Mouse (Mus musculus) MEL (cell line): ENCODE measurements at regions not wholly inside any gene's neighbourhood (a gene's known extent, or its start where the extent isn't known, plus 50 kb on each side); places are given as distances from the start of the nearest gene placed in this dataset.
A peak's percentile ranks its signal among the peaks of the same experiment; 100 is the strongest.

Experiments used
- DNase-seq: peaks from one replicate; pipeline ENCODE4 v3.0.0; 2011; ENCODE audit warnings: low read depth, low spot score
- H3K27ac ChIP-seq: 2 replicates; pipeline ENCODE4 v1.5.1; 2012; ENCODE audit warnings: low read depth, mild to moderate bottlenecking, control low read depth, low read length, moderate library complexity; ENCODE audit not compliant: control insufficient read depth
- H3K27me3 ChIP-seq, 2 experiments: fragments of 150-350 bp in 1 of 2; sonication (generic) in 1 of 2; 2 replicates each; pipeline ENCODE4 v1.6.1; 2012; ENCODE audit warnings: low read length in 2 of 2, mild to moderate bottlenecking in 2 of 2, improper control_type of control experiment in 1 of 2, moderate library complexity in 1 of 2; ENCODE audit not compliant: insufficient read depth in 2 of 2, control insufficient read depth in 1 of 2
- H3K36me3 ChIP-seq, 2 experiments: 2 replicates each; pipeline ENCODE4 v1.6.1; 2012 to 2014; ENCODE audit warnings: low read length in 2 of 2, improper control_type of control experiment in 1 of 2, inconsistent platforms in 1 of 2, mild to moderate bottlenecking in 1 of 2; ENCODE audit not compliant: insufficient read depth in 2 of 2, control insufficient read depth in 1 of 2
- H3K4me1 ChIP-seq, 2 experiments: fragments of 150-350 bp in 1 of 2; sonication (generic) in 1 of 2; 2 replicates each; pipeline ENCODE4 v1.6.1; 2012; ENCODE audit warnings: low read length in 2 of 2, improper control_type of control experiment in 1 of 2, mild to moderate bottlenecking in 1 of 2; ENCODE audit not compliant: insufficient read depth in 2 of 2, control insufficient read depth in 1 of 2
- H3K4me3 ChIP-seq, 2 experiments: fragments of 150-350 bp in 1 of 2; sonication (generic) in 1 of 2; 2 replicates each; pipeline ENCODE4 v1.5.1; 2012; ENCODE audit warnings: low read depth in 2 of 2, low read length in 2 of 2, mild to moderate bottlenecking in 2 of 2, moderate library complexity in 2 of 2, control low read depth in 1 of 2, improper control_type of control experiment in 1 of 2; ENCODE audit not compliant: control insufficient read depth in 1 of 2, insufficient read depth in 1 of 2
- H3K79me2 ChIP-seq: 2 replicates; pipeline ENCODE4 v1.6.1; 2012; ENCODE audit warnings: mild to moderate bottlenecking, low read length, moderate library complexity; ENCODE audit not compliant: control insufficient read depth, poor library complexity, insufficient read depth
- H3K9ac ChIP-seq: 2 replicates; pipeline ENCODE4 v1.6.1; 2012; ENCODE audit warnings: low read depth, mild to moderate bottlenecking, control low read depth, low read length, moderate library complexity; ENCODE audit not compliant: control insufficient read depth, poor library complexity, severe bottlenecking
- H3K9me3 ChIP-seq: fragments of 150-350 bp; sonication (generic); replicated peaks from 2 replicates; pipeline ENCODE4 v1.6.1; 2012; ENCODE audit warnings: mild to moderate bottlenecking, low read length, improper control_type of control experiment, moderate library complexity; ENCODE audit not compliant: insufficient read depth
- CHD1 ChIP-seq: IDR thresholded peaks from 2 replicates; pipeline ENCODE4 v1.6.1; 2012; ENCODE audit warnings: low read depth, mild to moderate bottlenecking, inconsistent platforms, low read length, improper control_type of control experiment
- CHD2 ChIP-seq: IDR thresholded peaks from 2 replicates; pipeline ENCODE4 v1.6.1; 2011; ENCODE audit warnings: low read length, improper control_type of control experiment
- EP300 ChIP-seq, 2 experiments: IDR thresholded peaks; 2 replicates each; pipeline ENCODE4 v1.6.1; 2011; ENCODE audit warnings: improper control_type of control experiment in 2 of 2, low read length in 2 of 2, low read depth in 1 of 2, mild to moderate bottlenecking in 1 of 2
- GABPA ChIP-seq: IDR thresholded peaks from 2 replicates; pipeline ENCODE4 v1.6.1; 2012; ENCODE audit warnings: low read depth, mild to moderate bottlenecking, inconsistent platforms, low read length, improper control_type of control experiment, moderate library complexity
- JUND ChIP-seq: IDR thresholded peaks from 2 replicates; pipeline ENCODE4 v1.6.1; 2011; ENCODE audit warnings: low read depth, mild to moderate bottlenecking, improper control_type of control experiment, low read length
- KAT2A ChIP-seq: conservative IDR thresholded peaks from 2 replicates; pipeline ENCODE4 v1.6.1; 2012; ENCODE audit warnings: low read depth, low read length, improper control_type of control experiment, inconsistent platforms
- MAFK ChIP-seq: IDR thresholded peaks from 2 replicates; pipeline ENCODE4 v1.6.1; 2011; ENCODE audit warnings: low read depth, mild to moderate bottlenecking, low read length, improper control_type of control experiment, borderline replicate concordance
- MAZ ChIP-seq: IDR thresholded peaks from 2 replicates; pipeline ENCODE4 v1.6.1; 2012; ENCODE audit warnings: low read depth, mild to moderate bottlenecking, inconsistent platforms, low read length, improper control_type of control experiment
- MEF2A ChIP-seq: IDR thresholded peaks from 2 replicates; pipeline ENCODE4 v1.6.1; 2014; ENCODE audit warnings: low read depth, mild to moderate bottlenecking, inconsistent platforms, low read length, improper control_type of control experiment; ENCODE audit not compliant: poor library complexity, insufficient replicate concordance, severe bottlenecking; ENCODE audit errors: extremely low read depth
- MXI1 ChIP-seq: IDR thresholded peaks from 2 replicates; pipeline ENCODE4 v1.6.1; 2011; ENCODE audit warnings: mild to moderate bottlenecking, low read depth, low read length, improper control_type of control experiment
- MYB ChIP-seq: IDR thresholded peaks from 2 replicates; pipeline ENCODE4 v1.6.1; 2011; ENCODE audit warnings: mild to moderate bottlenecking, low read depth, low read length, improper control_type of control experiment
- MYC ChIP-seq: IDR thresholded peaks from 2 replicates; pipeline ENCODE4 v1.6.1; 2011; ENCODE audit warnings: low read depth, mild to moderate bottlenecking, low read length, improper control_type of control experiment, moderate library complexity
- NELFE ChIP-seq: IDR thresholded peaks from 2 replicates; pipeline ENCODE4 v1.6.1; 2011; ENCODE audit warnings: low read depth, low read length, improper control_type of control experiment
- NRF1 ChIP-seq: IDR thresholded peaks from 2 replicates; pipeline ENCODE4 v1.6.1; 2014; ENCODE audit warnings: low read depth, mild to moderate bottlenecking, inconsistent platforms, low read length, improper control_type of control experiment, moderate library complexity; ENCODE audit not compliant: poor library complexity, insufficient read depth, severe bottlenecking
- POLR2AphosphoS2 ChIP-seq: IDR thresholded peaks from 2 replicates; pipeline ENCODE4 v1.6.1; 2011; ENCODE audit warnings: low read length, improper control_type of control experiment
- POLR2AphosphoS5 ChIP-seq: IDR thresholded peaks from 2 replicates; pipeline ENCODE4 v1.6.1; 2012; ENCODE audit warnings: low read depth, borderline replicate concordance, mild to moderate bottlenecking, inconsistent platforms, low read length, moderate library complexity, mixed read lengths
- RCOR1 ChIP-seq: IDR thresholded peaks from 2 replicates; pipeline ENCODE4 v1.6.1; 2012; ENCODE audit warnings: low read depth, mild to moderate bottlenecking, inconsistent platforms, low read length, improper control_type of control experiment
- TAL1 ChIP-seq: IDR thresholded peaks from 2 replicates; pipeline ENCODE4 v1.6.1; 2012; ENCODE audit warnings: mild to moderate bottlenecking, inconsistent platforms, low read length, moderate library complexity, mixed read lengths
- UBTF ChIP-seq: IDR thresholded peaks from 2 replicates; pipeline ENCODE4 v1.6.1; 2012; ENCODE audit warnings: low read depth, mild to moderate bottlenecking, inconsistent platforms, low read length, improper control_type of control experiment, moderate library complexity, borderline replicate concordance; ENCODE audit not compliant: insufficient read depth
- USF1 ChIP-seq: IDR thresholded peaks from 2 replicates; pipeline ENCODE4 v1.6.1; 2014; ENCODE audit warnings: low read depth, mild to moderate bottlenecking, inconsistent platforms, low read length, improper control_type of control experiment, moderate library complexity
- ZC3H11A ChIP-seq: IDR thresholded peaks from 2 replicates; pipeline ENCODE4 v1.6.1; 2012; ENCODE audit warnings: low read depth, mild to moderate bottlenecking, inconsistent platforms, low read length, improper control_type of control experiment
- ZKSCAN1 ChIP-seq: IDR thresholded peaks from 2 replicates; pipeline ENCODE4 v1.6.1; 2012; ENCODE audit warnings: low read depth, mild to moderate bottlenecking, inconsistent platforms, low read length, improper control_type of control experiment, moderate library complexity

DNA sequence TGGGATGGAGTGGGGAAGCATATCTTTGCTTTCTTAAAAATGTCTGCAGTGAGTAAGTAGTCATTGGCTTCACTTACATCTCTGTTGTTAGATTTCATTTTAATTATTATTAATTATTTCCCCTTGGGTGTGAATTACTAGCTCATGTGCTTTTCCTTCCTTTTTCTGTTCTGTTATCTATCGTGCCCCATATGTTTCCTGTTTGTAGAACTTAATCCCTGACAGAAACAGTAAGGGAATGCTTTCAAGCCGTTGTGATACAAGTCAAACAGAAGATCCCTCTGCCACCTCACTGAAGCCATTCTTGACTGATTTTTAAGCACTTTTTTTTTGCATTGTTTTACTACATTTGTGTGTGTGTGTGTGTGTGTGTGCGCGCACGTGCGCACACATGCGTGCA lies 1145.9 kb downstream of the Car8 start:
- no peak for TF ChIP-seq EP300 (IDR thresholded peaks at IDR 0.05; ENCODE audit: low read depth in 1 of 2, low read length in 2 of 2)
- TF ChIP-seq MXI1, result no peak
- TF ChIP-seq JUND, result no peak
- TF ChIP-seq TAL1, result no peak
- no peak for TF ChIP-seq GABPA
- TF ChIP-seq CHD2, result no peak
- no peak for TF ChIP-seq MEF2A
- TF ChIP-seq MAFK, result no peak
- no peak for TF ChIP-seq KAT2A
- TF ChIP-seq POLR2AphosphoS5, result no peak
- TF ChIP-seq MYC, result no peak
- no peak for TF ChIP-seq MYB
- no peak for TF ChIP-seq ZKSCAN1
- TF ChIP-seq ZC3H11A, result no peak
- TF ChIP-seq NELFE, result no peak
- TF ChIP-seq MAZ, result no peak
- TF ChIP-seq USF1, result no peak
- no peak for TF ChIP-seq RCOR1
- no peak for TF ChIP-seq UBTF
- TF ChIP-seq, all 39 proteins: peak for 0
- no peaks in the 10 kb centered on the region for H3K27me3 ChIP-seq
- no peaks in the 10 kb centered on the region for H3K79me2 ChIP-seq
- no peak overlapping the region for H3K4me3 ChIP-seq
- peak; percentile 4 for DNase-seq
- no peaks in the 10 kb centered on the region for H3K4me1 ChIP-seq
- no peaks in the 10 kb centered on the region for H3K36me3 ChIP-seq
- no peak overlapping the region for H3K9ac ChIP-seq
- no peak overlapping the region for H3K27ac ChIP-seq
- no peaks in the 10 kb centered on the region for H3K9me3 ChIP-seq

DNA sequence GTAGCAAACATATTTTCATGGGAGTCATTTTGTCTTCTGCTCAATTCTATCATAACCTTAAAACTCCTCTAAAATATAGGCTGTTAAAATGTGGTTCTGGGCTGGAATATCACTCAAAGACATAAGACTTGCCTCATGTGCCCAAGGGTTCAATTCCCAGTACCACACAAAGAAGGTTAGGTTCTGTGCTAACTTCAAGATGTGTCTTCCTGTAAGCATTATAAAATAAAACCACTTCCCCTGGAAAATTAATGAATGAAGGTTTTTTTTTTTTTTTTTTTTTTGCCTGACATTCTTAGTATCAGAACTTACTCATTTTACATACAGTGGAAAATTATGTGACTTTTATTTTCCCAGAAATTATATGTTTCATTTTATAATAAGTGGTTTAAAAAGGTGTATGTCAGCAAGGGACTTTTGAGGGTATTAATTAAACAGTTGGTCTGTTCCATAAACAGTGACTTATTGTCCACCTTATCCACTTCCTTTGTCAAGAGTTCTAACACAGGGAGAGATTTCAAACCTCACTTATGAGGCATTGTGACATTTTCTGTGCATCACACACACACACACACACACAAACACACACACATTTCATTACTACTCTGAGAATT lies 1147.5 kb downstream of the Car8 start:
- Histone ChIP-seq H3K79me2 (no peaks in the 10 kb centered on the region), H3K27ac (no peak overlapping the region), H3K4me1 (no peaks in the 10 kb centered on the region), H3K27me3 (no peaks in the 10 kb centered on the region), H3K4me3 (no peak overlapping the region), H3K36me3 (no peaks in the 10 kb centered on the region), H3K9ac (no peak overlapping the region)
- no peak for DNase-seq
- TF ChIP-seq MXI1 (no peak), NELFE (no peak), NRF1 (no peak), CHD1 (no peak), MAFK (no peak), POLR2AphosphoS2 (no peak), KAT2A (no peak)
- TF ChIP-seq, all 39 proteins: peak for 0
- H3K9me3 ChIP-seq, result no peaks in the 10 kb centered on the region
